Mouse (Mus musculus) stomach, embryonic 14.5 days (tissue): ENCODE data around the gene Tmem203. TPM values are rescaled to one million over a fixed set of nuclear protein-coding genes. Genes with fewer than 3 reads are reported as not detected.

Experiments
- ATAC-seq: fragments of 200-750 bp; cut with Nextera tagmentation; 2 replicates; pipeline ENCODE4 v1.8.0; 2017; ENCODE audit warnings: low read depth, moderate TSS enrichment; ENCODE audit not compliant: insufficient number of reproducible peaks, insufficient read depth, low FRiP score
- H3K27ac ChIP-seq: fragments of 300-500 bp; sonication (generic); 2 replicates; pipeline ENCODE4 v1.5.1; 2014; ENCODE audit warnings: mild to moderate bottlenecking, low read length, moderate library complexity, mixed read lengths
- H3K27me3 ChIP-seq: fragments of 300-500 bp; sonication (generic); 2 replicates; pipeline ENCODE4 v1.6.1; 2014; ENCODE audit warnings: low read length, control low read depth, mixed read lengths; ENCODE audit not compliant: control insufficient read depth, insufficient read depth
- H3K36me3 ChIP-seq: fragments of 300-500 bp; sonication (generic); 2 replicates; pipeline ENCODE4 v1.6.1; 2014; ENCODE audit warnings: mild to moderate bottlenecking, control low read depth, low read length, moderate library complexity, mixed read lengths; ENCODE audit not compliant: control insufficient read depth, insufficient read depth
- H3K4me1 ChIP-seq: fragments of 300-500 bp; sonication (generic); 2 replicates; pipeline ENCODE4 v1.6.1; 2014; ENCODE audit warnings: low read length, control low read depth, mixed read lengths; ENCODE audit not compliant: control insufficient read depth, insufficient read depth
- H3K4me2 ChIP-seq: fragments of 300-500 bp; sonication (generic); replicated peaks from 2 replicates; pipeline ENCODE4 v1.6.1; 2014; ENCODE audit warnings: low read depth, low read length, control low read depth
- H3K4me3 ChIP-seq: fragments of 300-500 bp; sonication (generic); 2 replicates; pipeline ENCODE4 v1.5.1; 2014; ENCODE audit warnings: low read depth, low read length, control low read depth
- H3K9ac ChIP-seq: fragments of 300-500 bp; sonication (generic); replicated peaks from 2 replicates; pipeline ENCODE4 v1.6.1; 2014; ENCODE audit warnings: low read depth, mild to moderate bottlenecking, control low read depth, low read length, moderate library complexity, mixed read lengths
- H3K9me3 ChIP-seq: fragments of 300-500 bp; sonication (generic); 2 replicates; pipeline ENCODE4 v1.6.1; 2016; ENCODE audit warnings: low read depth, low read length, control low read depth; ENCODE audit not compliant: control insufficient read depth
- WGBS: fragments of 180-500 bp; shearing (Covaris S2); extraction: QIAGEN DNeasy Blood & Tissue Kit; methylation state at CpG from one replicate; pipeline ENCODE4 v1.1.7; 2014; 5-methylcytosine and 5-hydroxymethylcytosine counted together
- polyA plus RNA-seq: library from polyadenylated mRNA; unstranded; fragments of >200 nt; fragmentation: Nextera tagmentation; extraction: Ambion mirVana; gene quantifications from 2 replicates; pipeline ENCODE4 v1.2.1, GENCODE M21; 2014

Gene Tmem203
- polyA plus RNA-seq, 1 experiment from 2014 or later, result 14.7 TPM

DNA sequence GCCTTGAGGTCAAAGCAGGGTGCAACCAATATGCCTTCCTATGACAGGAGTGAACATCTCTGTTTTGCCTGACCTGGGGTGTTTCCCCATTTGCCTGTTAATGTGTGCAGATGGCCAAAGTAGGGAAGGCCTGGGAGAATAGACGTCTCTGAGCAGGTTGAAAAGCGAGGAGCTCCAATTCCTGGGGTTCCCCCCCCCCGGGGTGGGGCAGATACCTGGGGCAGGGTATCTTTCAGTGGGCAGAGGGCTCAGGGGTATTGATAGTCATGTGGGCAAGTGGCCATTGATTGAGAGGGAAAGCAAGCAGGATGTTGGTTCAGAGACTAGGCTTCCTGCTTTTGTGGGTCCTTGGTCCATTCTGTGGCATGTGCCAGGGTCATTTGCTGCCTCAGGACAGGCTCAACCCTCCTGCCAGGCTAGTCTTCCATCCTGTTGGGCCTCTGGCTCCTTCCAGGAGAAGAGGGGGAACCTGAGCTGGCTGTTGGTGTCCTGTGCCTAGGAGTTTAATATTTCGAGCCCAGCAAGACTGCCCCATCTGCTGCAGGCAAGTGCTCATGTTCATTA is 12.6 kb downstream of the Tmem203 start:
- Histone ChIP-seq H3K4me1 (peaks cover 17% of the 10 kb centered on the region; the same call in 1 of the 2 replicates), H3K9ac (no peak overlapping the region), H3K27me3 (no peaks in the 10 kb centered on the region; the same call in none of the 2 replicates), H3K4me2 (no peak overlapping the region), H3K4me3 (no peak overlapping the region), H3K36me3 (peaks cover 13% of the 10 kb centered on the region; the same call in 1 of the 2 replicates), H3K27ac (no peak overlapping the region), H3K9me3 (no peaks in the 10 kb centered on the region)
- 75% methylated on average over 4 of the region's 4 CpGs for WGBS
- no peak for ATAC-seq

DNA sequence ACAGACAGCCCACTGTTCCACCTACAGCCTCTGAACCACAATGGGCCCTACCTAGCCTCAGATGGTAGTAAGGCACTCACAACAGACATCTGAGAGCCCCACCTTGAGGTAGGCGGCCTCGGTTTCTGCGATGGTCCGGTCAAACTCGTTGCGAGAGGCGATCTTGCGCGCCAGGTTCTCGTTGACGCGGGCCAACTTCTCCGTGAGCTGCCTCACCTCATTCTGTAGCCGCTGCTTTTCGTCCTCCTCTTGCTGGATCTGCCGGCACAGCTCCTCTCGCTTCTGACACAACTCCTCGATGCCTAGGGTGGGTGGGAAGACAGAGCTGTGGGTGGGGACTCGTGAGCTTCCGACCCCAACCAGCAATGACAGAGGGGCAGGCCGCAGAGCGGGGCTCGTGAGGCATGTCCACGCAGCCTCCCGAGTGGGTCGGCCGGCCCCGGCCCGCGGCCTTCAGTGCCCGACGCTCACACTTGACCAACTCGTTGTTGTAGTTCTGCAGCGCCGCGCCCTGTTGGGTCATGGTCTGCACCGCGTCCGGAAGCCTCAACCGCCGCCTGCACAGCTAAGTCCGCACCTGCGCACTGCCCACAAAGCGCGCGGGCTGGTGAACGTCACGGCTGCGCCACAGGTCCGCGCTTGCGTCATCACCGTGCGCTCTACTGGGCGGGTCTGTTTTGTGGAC is 16.7 kb downstream of the Tmem203 start, which contains the start of the genes Ssna1 and Anapc2:
Gene Ssna1, minus strand, starts transcription at position 612 of the 685 bp plus-strand sequence.
Gene Anapc2, plus strand, starts transcription at position 652 of the 685 bp plus-strand sequence.
- peaks cover 16% of the 10 kb centered on the region; the same call in 1 of the 2 replicates for H3K4me1 ChIP-seq
- peak within 1 kb of the TSS; percentile 75 for H3K4me3 ChIP-seq
- 1% methylated on average over 52 of the region's 55 CpGs for WGBS
- peak within 1 kb of the TSS; percentile 95 for H3K4me2 ChIP-seq
- H3K9ac ChIP-seq, result peak within 1 kb of the TSS; percentile 82
- H3K36me3 ChIP-seq, result peaks cover 44% of the 10 kb centered on the region
- H3K27ac ChIP-seq, result peak within 1 kb of the TSS; percentile 82
- no peaks in the 10 kb centered on the region for H3K27me3 ChIP-seq
- ATAC-seq, result peak; percentile 96
- no peaks in the 10 kb centered on the region for H3K9me3 ChIP-seq

DNA sequence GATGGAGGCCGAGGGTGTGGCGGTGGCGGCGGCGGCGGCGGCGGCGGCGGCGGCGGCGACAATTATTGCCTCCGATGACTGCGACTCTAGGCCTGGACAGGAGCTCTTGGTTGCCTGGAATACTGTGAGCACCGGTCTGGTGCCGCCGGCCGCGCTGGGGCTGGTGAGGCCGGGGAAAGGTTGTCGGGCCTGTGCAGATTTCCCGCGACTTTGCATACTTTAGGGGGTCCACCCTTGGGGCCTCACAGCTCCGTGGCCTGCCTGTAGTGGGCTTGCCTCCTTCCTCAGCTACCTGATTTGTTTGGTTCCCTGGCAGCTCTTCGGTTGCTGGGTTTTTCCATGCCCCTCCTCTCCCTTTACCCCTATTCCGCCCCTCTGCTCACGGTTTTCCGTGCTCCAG is 17.3 kb downstream of the Tmem203 start:
- WGBS, result under 1% methylated on average over 28 of the region's 29 CpGs
- H3K9ac ChIP-seq, result peak overlapping the region; percentile 82
- H3K27me3 ChIP-seq, result no peaks in the 10 kb centered on the region
- peak overlapping the region; percentile 17; the same call in 1 of the 2 replicates for H3K27ac ChIP-seq
- peak overlapping the region; percentile 75 for H3K4me3 ChIP-seq
- peak; percentile 51; the same call in 1 of the 2 replicates for ATAC-seq
- H3K36me3 ChIP-seq, result peaks cover 50% of the 10 kb centered on the region
- H3K9me3 ChIP-seq, result no peaks in the 10 kb centered on the region
- H3K4me2 ChIP-seq, result peak overlapping the region; percentile 95
- H3K4me1 ChIP-seq, result peaks cover 16% of the 10 kb centered on the region; the same call in 1 of the 2 replicates

DNA sequence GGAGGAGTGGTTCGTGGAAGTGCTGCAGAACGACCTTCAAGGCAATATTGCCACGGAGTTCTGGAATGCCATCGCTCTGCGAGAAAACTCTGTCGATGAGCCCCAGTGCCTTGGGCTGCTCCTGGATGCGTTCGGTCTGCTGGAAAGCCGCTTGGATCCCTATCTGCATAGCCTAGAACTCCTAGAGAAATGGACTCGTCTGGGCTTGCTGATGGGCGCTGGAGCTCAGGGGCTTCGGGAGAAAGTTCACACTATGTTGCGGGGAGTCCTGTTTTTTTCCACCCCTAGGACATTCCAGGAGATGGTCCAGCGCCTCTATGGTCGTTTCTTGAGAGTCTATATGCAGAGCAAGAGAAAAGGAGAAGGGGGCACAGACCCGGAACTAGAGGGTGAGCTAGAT is 17.8 kb downstream of the Tmem203 start:
- Histone ChIP-seq H3K27me3 (no peaks in the 10 kb centered on the region), H3K4me3 (peak overlapping the region; percentile 75), H3K9me3 (no peaks in the 10 kb centered on the region), H3K36me3 (peaks cover 55% of the 10 kb centered on the region), H3K27ac (peak overlapping the region; percentile 17; the same call in 1 of the 2 replicates), H3K4me2 (peak overlapping the region; percentile 95), H3K4me1 (peaks cover 16% of the 10 kb centered on the region; the same call in 1 of the 2 replicates), H3K9ac (peak overlapping the region; percentile 82)
- no peak for ATAC-seq
- 32% methylated on average over 16 of the region's 16 CpGs for WGBS

DNA sequence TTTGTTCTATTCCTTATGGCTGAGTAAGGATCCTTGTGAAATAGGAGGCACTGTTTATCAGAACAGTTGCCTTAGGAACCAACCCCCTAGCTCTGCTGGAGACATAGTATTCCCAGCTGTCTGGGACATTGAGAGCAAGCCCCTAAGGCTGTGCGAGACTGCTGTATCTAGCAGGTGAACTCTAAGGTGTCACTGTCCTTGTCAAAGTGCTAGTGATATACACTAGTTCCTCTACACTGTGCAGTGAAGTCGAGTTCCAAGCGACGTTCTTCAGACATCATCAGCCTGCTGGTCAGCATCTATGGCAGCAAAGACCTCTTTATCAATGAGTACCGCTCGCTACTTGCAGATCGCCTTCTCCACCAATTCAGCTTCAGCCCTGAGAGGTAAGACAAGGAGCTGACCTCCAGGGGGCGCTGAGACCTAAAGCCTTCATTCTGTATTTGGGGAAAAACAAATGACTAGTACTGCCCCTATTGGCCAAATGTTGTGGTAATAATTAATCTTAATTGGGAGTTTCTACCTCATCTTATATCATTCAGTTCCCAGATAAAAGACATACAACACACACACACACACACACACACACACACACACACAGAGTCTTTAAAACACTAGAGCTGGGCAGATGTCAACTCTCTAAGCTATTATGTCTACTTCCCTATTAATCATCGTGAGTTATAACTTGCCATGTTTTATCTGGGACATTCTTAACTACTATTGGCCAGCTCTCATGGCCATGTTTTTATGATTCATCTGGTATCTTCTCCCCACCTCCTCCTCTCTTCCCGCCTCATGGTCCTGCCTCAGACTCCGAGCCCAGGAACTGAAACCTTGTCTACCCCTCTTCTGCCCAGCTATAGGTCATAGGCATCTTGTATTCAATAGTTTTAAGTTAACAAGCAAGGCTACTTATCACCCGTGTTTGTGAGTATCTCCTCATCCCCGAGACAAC is 24.0 kb downstream of the Tmem203 start:
- no peak overlapping the region for H3K9ac ChIP-seq
- no peak overlapping the region for H3K27ac ChIP-seq
- 64% methylated on average over 13 of the region's 13 CpGs for WGBS
- no peak overlapping the region for H3K4me3 ChIP-seq
- H3K4me2 ChIP-seq, result no peak overlapping the region
- H3K4me1 ChIP-seq, result no peaks in the 10 kb centered on the region
- no peaks in the 10 kb centered on the region for H3K27me3 ChIP-seq
- no peak; the same call in 1 of the 2 replicates for ATAC-seq
- no peaks in the 10 kb centered on the region for H3K9me3 ChIP-seq
- peaks cover 93% of the 10 kb centered on the region for H3K36me3 ChIP-seq

DNA sequence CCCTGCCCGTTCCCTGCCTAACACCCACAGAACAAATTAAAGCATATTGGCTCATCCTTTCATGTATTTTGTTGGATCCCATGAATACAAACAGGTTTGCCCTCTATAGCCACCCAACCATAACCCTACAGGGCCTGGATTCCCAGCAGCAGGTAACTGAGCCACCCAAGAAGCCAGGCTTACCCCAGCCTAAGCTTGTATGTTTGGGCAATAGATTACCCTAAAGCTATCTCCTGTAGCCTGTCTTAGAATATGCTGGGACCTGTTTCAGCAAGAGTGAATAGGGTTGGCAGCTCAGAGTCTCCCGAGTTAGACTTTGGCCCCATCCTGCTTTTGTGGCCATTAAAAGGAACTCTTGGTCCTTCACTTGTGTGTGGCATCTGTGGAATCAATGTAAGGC is 30.3 kb downstream of the Tmem203 start:
- no peak for ATAC-seq
- WGBS, result 82% methylated on average over 2 of the region's 2 CpGs
- Histone ChIP-seq H3K4me3 (no peak overlapping the region), H3K27ac (peak overlapping the region; percentile 88), H3K9ac (no peak overlapping the region), H3K4me1 (peaks cover 11% of the 10 kb centered on the region; the same call in 1 of the 2 replicates), H3K9me3 (no peaks in the 10 kb centered on the region), H3K27me3 (peaks cover 21% of the 10 kb centered on the region), H3K4me2 (no peak overlapping the region), H3K36me3 (peaks cover 49% of the 10 kb centered on the region)

GRCm38 (mm10) chr2:25286314-25286713 is 31.1 kb downstream of the Tmem203 start:
- H3K9ac ChIP-seq, result no peak overlapping the region
- ATAC-seq, result no peak
- peak overlapping the region; percentile 6; the same call in 1 of the 2 replicates for H3K4me2 ChIP-seq
- WGBS, result 54% methylated on average over 1 of the region's 1 CpGs
- H3K36me3 ChIP-seq, result peaks cover 42% of the 10 kb centered on the region
- H3K27me3 ChIP-seq, result peaks cover 28% of the 10 kb centered on the region
- H3K9me3 ChIP-seq, result no peaks in the 10 kb centered on the region
- peak overlapping the region; percentile 88 for H3K27ac ChIP-seq
- H3K4me1 ChIP-seq, result peaks cover 11% of the 10 kb centered on the region; the same call in 1 of the 2 replicates
- no peak overlapping the region for H3K4me3 ChIP-seq
